Mouse (Mus musculus) right cerebral cortex, adult 2 months (tissue): ENCODE results near the gene Scmh1.
"Not testable (repeated sequence)": the region's sequence is repeated elsewhere in the genome, so short reads cannot be mapped to it uniquely, and the experiment has no call there.

ENCODE experiments used
- DNase-seq, 2 experiments: peaks; one replicate each; pipeline ENCODE4 v3.0.0; 2021 to 2022; ENCODE audit warnings: low spot score in 2 of 2

Scmh1 gene

DNA sequence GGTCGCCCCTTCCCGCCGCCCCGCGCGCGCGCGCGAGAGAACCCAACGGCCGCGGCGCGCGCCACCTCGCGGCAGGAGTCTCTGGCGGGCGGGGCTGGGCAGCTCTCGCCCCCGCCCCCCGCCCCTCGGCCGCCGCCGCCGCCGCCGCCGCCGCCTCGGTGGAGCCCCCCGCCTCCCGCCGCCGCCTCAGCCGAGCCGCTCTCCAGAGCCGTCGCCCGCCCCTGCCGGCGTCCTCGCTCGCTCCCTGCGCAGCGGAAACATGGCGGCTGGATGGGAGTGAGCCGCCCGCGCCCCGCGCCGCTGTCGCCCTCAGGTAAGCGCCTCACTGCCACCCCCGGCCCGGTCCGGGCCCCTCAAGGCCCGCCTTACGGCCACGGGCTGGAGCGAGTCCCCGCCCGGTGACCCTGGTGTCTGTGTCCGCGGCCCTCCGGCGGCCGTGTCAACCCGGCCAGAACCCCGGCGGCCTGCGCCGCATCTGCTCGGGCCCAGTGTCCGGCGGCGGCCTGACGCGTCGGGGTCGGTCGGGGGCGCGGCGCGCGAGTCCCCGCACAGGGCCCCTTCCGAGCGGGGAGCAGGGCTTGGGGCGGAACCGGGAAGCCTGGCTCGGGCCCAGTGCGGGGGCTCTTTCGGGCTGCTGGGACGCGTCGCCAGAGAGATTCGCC lies at the start of gene Scmh1:
Gene Scmh1 (plus strand): TSS at position 138 of the 662 bp plus-strand sequence.
- DNase-seq: peak; percentile 46 to 54

DNA sequence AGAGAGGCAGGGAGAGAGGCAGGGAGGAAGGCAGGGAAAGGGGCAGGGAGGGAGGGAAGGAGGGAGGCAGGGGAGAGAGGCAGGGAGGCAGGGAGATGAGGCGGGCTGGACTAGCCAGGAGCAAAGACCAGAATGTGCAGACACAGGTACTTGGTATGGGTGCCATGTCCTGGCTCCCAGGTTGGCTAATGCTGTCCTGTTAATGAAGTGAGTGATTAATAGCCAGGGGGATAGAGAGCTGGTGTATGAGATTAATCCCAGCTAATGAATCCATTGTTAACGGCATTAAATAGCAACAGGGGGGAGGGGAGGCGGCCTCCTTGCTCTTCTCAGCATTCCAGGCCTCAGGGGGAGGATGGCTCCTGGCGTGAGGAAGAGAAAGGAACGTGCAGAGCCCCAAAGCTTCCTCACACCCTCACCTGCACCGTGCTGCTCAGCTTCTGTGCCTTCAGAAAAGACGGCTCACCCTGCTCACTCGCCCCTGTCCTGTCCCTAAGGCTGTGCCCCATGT lies 45.0 kb upstream of the Scmh1 start:
- no peak for DNase-seq

DNA sequence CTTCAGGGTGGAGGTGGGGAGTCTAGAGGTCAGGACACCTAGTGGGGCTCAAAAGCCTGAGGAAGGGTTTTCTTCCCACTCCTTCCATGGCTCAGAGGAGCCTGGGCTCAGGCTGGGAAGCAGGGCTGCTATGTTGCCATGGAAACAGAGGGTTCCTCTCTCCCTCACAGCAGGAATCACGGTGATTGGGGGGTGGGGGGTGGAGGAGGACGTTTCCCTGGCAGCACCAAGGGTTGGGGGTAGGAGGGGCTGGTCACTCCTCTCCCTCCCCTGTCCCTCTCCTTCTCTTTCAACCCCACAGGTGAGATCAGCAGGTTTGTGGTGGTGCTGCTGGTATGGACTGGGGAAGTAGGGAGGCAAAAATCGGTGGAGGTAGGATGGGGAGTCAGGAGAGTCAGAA lies 40.4 kb upstream of the Scmh1 start:
- DNase-seq: peak; percentile 49 to 54

DNA sequence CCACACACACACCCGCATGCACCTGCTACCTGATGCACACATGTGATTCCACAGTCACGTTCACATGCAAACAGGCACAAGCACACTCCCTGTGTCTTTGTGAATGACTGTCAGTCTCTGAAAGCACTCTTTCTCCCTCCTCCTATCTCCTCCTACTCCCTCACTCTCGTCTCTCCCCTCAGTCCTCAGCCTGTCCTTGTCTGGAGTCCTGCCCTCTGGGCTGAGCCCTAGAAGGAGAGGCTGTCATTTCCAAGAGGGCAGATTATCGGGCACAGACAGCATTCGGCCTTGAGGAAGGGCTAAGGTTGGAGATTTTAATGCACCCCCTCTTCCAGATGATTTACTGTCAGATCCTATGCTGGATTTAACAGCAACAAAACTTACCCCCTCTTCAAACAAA lies 39.6 kb upstream of the Scmh1 start:
- DNase-seq: peak; percentile 23 to 39

DNA sequence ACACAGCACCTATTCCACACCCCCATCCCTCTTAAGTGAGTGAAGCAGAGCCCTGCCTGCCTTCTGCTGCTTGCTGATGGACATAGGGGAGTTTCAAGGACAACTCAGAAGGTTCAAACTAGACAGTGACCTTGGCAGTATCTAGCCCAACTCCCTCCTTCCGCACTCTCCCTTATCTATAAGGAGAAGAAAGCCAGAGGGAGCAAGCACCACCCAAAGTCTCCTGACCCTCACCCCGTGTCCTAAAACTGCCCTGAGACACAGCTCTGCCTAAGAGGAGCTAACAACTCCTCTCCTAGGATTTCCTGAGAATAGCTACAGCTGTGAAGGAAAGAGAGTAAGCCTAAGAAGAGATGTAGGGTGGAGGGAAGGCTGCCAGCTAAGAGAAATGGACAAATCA lies 37.0 kb upstream of the Scmh1 start:
- DNase-seq: no peak

DNA sequence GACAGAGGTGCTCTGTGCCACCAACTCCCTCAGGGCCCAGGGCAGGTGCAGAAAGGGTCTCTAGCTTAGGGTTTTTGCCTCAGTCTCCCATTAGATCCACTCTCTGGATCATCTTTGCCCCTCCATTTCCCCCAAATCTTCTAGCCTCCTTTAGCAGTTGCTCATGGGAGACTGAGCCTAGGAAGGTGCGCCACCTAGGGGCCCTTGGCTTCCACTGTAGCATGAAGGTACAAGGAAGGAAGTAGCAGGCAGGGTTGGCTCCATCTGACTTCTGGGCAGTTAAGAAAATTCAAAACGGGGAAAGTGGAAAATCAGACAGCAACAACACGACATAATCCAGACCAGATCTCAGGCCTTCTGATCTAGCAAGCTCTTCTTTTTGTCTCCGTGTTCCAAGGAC lies 36.4 kb upstream of the Scmh1 start:
- DNase-seq: peak; percentile 74 to 77

DNA sequence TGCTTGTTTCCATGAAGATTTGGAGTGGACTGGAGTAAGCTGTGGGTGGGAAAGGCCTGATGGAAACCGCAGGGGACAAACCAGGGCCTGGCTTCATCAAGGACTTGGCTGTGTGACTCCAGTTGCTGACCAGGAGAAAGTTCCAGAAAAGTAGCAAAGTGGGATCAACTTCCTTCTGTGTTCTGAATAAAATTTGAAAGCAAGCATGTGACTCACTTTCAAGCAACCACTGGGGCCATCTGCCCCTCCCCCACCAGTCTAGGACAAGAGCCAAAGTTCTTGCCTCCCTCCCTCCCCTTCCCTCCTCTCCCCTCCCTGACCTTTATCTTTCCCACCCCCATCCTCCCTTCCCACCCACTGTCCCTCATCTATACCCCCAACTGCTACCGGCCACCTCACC lies 35.9 kb upstream of the Scmh1 start:
- DNase-seq: no peak

DNA sequence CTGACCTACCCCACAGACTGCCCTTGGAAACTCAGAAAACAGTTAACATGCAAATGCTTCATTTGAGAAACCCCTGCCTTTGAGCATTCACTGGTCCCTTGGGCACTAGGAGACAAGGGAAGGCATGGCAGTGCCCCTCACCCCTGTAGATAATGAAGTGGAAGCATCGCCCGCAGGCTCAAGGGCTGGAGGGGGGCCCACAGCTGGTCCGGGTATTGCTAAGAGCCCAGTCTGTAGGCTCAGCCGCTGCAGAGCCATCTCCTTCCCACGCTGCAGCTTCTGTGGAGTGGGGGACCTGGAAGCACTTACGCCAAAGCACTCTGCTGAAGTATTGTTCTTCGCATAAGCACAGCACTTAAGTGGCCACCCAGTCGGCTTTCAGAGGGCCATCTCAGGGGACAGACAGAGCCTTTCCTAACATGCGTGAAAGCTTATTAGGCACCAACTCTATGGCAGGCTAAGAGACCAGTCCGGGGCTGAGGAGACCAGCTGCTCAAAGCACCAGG lies 35.2 kb upstream of the Scmh1 start:
- DNase-seq: peak; percentile 21 to 41

DNA sequence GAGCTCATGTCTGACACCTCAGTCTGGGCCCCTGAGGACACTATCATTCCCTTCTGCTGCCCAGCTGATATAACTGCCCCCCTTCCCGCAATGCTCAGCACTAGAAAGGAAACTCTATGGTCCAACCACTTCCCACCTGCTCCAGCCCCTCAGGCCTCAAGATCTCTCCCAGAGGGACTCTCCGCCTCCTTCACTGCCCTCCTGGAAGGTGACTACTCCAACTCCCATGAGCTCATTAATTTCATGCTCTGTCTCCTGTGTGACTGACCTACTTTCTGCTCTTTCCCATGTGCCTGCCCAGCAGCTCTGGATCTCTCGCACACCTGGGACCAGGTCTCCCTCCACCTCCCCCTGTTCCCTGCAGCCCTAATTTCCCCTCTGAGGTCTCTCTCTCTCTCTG lies 32.2 kb upstream of the Scmh1 start:
- DNase-seq: no peak

DNA sequence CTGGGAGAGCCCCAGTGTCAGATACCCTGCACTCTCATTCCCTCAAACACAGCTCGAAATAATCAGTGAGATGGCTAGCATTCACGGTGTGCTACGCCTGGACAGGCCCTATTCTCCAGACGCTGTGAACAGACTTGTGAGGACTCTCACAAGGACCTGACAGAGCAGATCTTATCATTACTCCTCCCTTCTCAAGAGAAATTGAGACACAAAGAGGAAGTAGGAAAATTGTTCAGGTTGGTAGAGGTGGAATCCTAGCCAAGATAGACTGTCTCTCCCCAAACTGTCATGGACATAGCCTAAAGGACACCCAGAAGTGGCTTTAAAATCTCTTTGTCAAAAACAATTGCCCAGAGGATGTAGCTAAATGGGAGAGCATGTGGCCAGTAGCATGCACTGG lies 31.3 kb upstream of the Scmh1 start:
- no peak for DNase-seq

DNA sequence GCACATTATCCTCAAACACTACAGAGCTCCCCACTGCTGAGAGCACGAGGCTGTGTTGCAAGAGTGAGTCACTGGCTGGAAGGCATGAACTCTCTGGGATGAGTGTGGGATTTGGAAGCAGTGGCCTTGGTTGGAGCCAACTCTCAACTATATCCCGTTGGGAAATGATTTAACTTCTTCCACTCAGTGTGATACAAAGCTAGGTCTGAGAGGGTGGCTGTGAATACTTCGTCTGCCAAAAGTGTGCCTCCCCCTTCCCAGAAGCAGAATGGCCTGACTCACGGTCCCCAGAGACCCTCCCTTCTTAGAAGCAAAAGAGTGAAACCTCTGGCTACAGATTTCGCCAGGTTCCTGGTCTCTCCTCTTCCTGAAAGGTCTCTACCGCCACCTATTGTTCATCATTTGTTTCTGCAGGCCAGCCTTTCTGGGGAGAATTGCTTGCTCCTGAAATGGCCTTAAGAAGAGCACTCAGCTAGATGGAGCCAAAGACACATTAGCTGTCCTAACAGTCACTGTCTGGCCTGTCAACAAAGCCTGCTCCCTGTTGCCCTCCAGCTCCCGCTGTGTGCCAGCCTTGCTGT lies 24.2 kb upstream of the Scmh1 start:
- DNase-seq: peak; percentile 67 to 77

DNA sequence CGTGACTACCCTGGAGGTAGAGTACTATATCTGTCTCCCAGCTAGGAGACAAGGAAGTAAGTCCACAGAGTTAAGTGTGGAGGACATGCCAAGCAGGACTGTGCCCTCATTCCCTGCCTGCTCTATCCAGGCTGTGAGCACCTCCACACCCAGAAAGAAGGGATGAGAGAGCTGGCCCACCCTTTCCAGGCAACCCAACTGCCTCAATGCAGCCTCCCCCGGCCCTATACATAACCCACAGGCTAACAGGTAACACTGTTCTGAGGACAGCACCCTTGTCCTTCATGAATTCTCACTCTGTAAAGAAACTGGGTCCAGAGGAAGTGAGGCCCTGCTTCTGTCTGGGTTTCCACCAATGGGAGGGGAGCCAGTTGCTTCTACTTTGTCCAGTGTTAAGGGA lies 19.6 kb upstream of the Scmh1 start:
- no peak for DNase-seq

DNA sequence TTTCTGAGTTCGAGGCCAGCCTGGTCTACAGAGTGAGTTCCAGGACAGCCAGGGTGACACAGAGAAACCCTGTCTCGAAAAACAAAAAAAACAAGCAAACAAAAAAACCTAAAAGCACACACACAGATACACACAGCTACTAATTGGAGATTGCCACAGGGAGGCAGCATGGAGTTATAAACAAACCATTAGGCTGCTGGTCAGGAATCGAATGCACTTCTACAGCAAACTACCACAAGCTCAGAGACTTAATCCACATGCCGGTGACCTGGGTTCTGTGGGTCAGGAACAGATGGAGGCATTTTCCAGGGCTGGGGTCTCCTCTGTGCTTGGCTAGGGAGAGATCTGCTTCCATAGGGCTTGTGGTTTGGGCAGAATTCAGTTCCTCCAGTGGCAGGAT lies 17.6 kb upstream of the Scmh1 start:
- DNase-seq: peak; percentile 59 to 61

DNA sequence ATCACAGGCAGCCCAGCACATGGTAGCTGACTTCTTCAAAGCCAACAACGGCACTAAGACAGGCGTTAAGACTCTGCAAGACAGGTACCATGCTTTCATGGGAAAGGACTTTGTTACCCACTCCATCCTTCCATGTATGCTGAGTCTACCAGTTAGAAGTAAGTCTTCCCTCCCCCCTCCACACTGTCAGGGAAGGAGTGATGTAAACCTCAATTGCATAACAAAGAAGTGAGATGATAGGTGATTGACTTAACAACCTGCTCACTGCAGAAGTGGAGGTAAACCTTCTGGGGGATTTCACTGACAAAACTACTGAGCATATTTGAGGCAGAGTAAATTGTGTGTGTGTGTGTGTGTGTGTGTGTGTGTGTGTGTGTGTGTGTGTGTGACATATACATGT lies 17.1 kb upstream of the Scmh1 start:
- no peak for DNase-seq

DNA sequence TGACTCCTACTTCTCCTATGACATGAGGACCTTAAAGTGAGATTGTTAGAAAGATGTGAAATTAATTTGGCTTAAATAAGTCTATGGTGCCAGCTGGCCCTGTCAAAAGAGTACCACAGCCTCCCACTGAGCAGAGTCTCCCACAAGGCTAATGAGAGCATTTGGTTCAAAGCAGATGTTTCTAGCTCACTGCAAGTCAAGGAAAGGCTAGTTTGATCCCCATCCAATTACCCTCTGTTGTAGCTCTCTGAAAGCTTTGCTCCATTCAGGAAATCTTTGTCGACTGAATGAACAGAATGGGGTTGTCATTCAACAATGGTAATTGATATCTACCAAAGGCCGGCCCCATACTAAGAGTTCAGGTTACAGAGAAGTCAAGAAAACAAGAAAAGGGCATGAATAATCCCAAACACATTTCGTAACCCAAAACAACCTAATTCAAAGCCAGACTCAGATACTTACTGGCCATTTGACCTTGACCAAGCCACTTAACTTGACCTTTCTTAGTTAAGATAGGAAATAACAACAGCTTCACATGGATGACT lies 16.0 kb upstream of the Scmh1 start:
- no peak for DNase-seq

DNA sequence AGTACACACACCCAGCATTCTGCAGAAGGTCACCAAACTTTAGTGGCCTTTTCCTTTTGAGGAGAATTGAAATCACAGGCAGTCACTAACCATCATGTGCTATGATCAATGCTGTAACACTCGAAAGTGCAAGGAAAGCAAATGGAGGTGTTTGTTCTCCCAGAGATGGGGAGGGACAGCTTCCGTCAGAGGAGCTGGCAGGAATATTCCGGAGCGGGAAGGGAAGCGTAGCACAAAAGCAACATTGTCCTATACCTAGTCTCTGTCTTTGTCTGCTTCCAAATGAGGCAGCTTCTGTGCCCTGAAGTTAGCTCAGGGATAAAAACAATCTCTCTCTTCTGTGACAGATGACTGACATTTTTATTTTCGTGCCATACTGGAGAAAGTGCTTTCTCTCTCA lies 15.5 kb upstream of the Scmh1 start:
- no peak for DNase-seq

DNA sequence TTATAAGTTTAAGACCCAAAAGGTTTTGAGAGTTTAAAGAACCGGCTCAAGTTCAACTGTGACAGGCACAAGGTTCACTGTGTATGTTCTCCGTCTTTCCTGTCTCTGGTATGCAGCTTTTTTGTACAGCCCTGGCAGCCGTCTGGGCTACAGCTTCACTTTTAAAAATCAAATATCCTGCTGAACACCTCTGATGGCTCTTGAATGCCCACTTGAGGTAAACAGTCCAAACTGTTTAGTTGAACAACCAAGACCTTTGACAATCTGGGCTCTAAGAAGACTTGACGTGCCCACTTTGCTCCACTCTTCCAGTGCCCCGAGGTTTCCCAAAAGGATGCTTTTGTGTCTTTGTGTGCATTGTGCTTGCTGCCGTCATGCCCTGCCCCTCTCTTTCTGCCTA lies 13.5 kb upstream of the Scmh1 start:
- no peak for DNase-seq

DNA sequence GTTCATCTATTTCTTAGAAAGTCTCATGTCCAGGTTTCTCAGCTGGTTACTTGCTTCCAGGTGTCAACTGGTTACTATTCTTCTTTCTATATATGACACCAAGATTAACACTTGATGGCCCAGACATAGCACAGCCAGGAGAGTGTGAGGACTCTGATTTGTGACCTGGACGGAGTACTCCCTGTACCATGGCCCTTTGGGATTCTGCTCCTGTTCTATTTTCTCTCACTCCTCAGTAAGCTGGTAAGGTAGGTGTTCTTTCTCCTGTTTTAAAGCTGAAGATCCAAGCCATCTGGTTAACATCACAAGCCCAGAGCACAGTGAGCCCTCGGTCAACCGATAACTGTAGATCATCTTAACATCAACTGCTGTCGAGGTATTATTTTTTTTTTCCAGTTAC lies 12.7 kb upstream of the Scmh1 start:
- no peak for DNase-seq

DNA sequence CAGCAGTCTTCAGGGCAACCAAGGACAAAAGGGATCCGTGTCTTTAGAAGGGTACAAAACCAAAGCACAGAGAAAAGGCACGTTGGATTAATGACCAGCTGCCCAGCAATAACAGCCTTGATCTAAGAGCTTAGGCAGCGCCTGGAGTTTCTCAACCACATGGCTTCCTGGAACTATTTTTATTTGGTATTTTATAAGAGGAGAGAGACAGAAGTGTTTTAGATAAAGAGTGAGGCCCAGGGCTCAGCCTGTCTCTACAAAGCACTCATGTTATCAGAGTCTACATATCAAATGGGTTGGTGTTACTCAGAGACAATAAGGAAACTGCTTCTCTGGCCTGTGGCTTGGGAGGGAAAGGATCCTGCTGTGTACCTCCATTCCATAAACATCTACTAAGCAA lies 12.3 kb upstream of the Scmh1 start:
- DNase-seq: no peak

DNA sequence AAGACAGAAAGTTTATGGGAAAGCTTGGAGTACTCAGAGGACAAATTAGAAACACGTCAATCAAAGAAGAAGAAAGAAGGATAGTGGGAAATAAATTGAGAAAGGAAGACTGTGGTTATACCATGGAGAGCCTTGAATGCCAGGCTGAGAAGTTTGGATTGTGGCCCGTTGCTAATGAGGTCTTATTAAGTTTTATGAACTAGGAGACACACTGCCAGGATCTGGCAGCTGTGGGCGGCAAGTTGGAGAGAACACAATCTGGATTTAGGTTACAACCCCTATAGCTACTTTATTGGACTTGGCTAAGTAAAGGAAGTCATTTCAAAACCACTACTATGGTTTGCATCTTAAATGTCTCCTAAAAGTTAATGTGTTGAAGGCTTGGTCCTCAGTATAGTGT lies 4.8 kb upstream of the Scmh1 start:
- no peak for DNase-seq

DNA sequence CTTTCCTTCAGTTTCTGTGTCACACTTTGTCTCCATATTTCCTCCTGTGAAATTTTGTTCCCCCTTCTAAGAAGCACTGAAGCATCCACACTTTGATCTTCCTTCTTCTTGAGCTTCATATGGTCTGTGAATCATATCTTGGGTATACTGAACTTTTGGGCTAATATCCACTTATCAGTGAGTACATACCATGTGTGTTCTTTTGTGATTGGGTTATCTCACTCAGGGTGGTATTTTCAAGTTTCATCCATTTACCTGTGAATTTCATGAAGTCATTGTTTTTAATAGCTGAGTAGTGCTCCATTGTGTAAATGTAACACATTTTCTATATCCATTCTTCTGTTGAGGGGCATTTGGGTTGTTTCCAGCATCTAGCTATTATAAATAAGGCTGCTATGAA lies 3.0 kb upstream of the Scmh1 start:
- DNase-seq: not testable (repeated sequence)

DNA sequence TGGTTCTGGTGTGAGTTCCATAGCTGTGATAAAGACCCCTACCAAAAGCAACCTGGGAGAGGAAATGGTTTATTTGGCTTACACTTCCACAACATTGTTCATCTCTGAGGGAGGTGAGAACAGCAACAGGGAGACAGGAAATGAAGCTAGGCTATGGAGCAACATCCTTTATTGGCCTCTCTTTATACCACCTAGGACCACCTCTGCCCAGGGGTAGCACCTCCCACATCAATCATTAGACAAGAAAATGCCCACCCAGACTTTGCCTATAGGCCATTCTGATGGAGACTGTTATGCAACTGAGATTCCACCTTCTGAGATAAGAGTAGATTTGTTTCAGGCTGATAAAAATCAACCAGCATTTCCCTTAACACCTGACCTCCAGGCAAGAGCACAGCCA lies 834 bp upstream of the Scmh1 start:
- DNase-seq: no peak

DNA sequence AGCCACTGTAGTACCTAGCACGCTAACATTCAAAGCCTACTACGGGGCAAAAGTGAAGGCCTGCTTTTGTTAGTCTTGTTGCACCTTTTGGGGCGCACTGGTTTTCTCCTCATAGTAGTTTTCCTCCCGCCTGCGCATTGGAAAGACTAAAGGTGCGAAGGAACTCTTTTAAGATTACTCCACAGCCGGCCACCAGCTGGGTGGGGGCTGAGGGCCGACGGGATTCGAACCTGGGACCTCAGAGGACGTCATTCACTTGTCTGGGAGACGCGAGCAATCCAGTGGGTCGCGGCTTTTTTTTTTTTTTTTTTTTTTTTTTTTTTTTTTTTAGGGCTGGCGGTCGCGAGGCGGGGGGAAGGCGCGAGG lies 320 bp upstream of the Scmh1 start:
- DNase-seq: peak; percentile 22 to 26
